Mouse (Mus musculus): ENCODE results near the gene Fbxl17. TPM values are rescaled to one million over a fixed set of nuclear protein-coding genes. Genes with fewer than 3 reads are reported as not detected.

The Fbxl17 gene
- polyA plus RNA-seq, 1 experiment from 2014 or later, result 3.7 TPM

DNA sequence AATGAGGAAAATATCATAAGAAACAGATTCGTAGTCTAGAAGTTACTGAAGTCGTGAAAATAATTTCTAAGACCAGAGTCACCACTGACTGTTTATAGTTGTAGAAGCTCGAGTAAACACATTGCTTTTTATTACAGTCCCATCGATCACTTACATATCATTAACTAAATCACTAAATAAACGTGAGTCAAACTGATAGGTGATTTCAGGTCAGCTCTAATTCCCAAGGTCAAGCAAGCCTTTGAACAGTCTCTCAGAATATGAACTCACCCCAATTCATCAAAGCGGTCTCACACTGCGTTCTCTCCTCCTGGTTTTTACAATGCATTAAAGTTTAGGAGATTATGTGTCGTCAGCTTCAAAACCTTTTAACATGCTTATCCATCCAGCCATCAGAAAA, 423.2 kb downstream of the Fbxl17 start:
- Histone ChIP-seq H3K36me3 (no peaks in the 10 kb centered on the region), H3K27ac (replicated peaks) (peak overlapping the region; percentile 52; the same call in 1 of the 2 replicates), H3K4me1 (peaks cover 72% of the 10 kb centered on the region), H3K4me3 (no peak overlapping the region), H3K9me3 (replicated peaks) (no peaks in the 10 kb centered on the region), H3K27me3 (ENCODE audit: low read depth, poor library complexity, severe bottlenecking) (peaks cover 26% of the 10 kb centered on the region)
- no peak for DNase-seq (ENCODE audit: low spot score)
- WGBS, result 54% methylated on average over 8 of the region's 8 CpGs

DNA sequence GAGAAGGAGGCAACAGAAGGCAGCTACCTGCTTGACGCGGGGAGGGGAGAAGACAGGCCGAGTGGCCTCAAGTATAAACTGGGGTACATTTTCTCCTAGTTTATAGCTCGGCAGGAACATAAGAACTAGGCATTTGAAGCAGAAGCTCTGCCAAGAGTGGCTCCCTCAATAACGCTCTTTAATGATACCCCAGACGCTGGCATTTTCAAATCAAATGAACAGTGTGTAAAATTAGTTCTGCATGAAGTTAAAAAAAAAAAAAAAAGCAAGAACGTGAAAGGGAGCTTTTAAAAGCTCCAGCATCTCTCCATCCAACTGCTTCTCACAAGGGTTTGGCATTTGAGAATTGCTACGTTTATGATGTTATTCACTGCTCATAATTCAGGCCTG, 423.8 kb downstream of the Fbxl17 start:
- Histone ChIP-seq H3K4me3 (no peak overlapping the region), H3K4me1 (peaks cover 79% of the 10 kb centered on the region), H3K9me3 (replicated peaks) (no peaks in the 10 kb centered on the region), H3K36me3 (no peaks in the 10 kb centered on the region), H3K27me3 (ENCODE audit: low read depth, poor library complexity, severe bottlenecking) (peaks cover 31% of the 10 kb centered on the region), H3K27ac (replicated peaks) (peak overlapping the region; percentile 50)
- no peak for DNase-seq (ENCODE audit: low spot score)
- WGBS, result 63% methylated on average over 8 of the region's 8 CpGs

DNA sequence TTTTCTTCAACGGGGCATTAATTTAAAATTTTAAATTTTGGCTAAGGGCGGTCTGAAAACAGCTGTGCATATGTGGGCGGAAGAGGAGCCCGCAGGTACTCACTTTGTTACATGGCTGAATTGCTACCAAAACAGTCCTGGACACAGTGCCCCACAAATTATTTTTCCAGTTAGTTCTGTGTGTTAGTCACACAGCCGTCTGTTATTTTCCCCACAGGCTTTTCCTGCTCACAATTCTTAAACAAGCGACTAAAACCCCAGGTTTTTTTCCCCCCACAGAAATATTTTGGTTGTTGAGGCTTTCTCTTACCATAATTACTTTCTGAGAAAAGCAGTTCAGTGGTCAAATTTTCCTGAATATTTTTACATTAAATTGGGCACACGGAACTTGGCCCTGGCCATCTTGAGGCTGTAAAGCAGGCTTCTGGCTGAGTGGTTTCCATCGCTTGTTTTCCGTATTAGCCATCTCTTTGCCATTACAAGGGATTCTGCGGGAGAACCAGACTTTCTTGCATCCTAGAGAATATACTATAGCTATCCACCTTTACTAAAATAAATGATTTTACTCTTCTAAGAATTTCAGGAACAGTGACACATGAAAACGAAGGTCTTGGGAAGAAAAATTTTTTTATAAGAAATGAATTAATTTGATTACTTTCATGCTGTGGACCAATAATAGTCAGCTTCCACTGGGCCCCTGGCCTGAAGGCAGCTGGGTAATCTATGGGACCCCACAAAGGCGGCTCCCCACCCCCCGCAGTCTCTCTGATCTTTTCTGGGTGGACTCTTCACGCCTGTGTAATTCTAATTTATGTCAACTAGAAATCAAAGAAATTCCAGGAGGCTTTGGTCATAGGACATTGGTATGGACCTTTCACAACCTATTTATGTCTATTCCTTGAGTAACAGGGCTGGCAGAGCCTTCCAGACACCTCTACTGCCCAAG, 424.5 kb downstream of the Fbxl17 start:
- Histone ChIP-seq H3K27ac (replicated peaks) (peak overlapping the region; percentile 59), H3K9me3 (replicated peaks) (no peaks in the 10 kb centered on the region), H3K36me3 (no peaks in the 10 kb centered on the region), H3K4me1 (peaks cover 85% of the 10 kb centered on the region), H3K27me3 (ENCODE audit: low read depth, poor library complexity, severe bottlenecking) (peaks cover 31% of the 10 kb centered on the region), H3K4me3 (no peak overlapping the region)
- 69% methylated on average over 14 of the region's 14 CpGs for WGBS
- DNase-seq (ENCODE audit: low spot score), result peak; percentile 46

DNA sequence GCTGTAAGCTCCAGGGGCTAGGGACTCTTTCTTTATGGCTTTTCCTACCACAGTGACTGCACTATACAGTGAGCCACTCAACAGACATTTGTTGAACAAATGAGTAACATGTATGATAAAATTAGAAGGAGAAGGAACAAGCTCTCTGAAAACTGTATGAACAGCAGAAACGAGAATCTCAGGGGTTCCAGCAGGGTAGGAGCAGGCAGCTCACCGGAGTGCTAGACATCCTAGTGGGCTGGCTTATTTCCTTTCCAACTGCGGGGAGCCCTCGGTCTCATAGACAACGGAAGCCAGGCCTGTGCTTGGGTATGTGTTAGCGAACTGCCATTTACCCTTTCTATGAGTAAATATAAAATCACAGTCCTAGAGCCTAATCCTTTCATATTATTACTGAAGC, 426.5 kb downstream of the Fbxl17 start:
- H3K4me1 ChIP-seq, result peaks cover 89% of the 10 kb centered on the region
- 75% methylated on average over 6 of the region's 6 CpGs for WGBS

DNA sequence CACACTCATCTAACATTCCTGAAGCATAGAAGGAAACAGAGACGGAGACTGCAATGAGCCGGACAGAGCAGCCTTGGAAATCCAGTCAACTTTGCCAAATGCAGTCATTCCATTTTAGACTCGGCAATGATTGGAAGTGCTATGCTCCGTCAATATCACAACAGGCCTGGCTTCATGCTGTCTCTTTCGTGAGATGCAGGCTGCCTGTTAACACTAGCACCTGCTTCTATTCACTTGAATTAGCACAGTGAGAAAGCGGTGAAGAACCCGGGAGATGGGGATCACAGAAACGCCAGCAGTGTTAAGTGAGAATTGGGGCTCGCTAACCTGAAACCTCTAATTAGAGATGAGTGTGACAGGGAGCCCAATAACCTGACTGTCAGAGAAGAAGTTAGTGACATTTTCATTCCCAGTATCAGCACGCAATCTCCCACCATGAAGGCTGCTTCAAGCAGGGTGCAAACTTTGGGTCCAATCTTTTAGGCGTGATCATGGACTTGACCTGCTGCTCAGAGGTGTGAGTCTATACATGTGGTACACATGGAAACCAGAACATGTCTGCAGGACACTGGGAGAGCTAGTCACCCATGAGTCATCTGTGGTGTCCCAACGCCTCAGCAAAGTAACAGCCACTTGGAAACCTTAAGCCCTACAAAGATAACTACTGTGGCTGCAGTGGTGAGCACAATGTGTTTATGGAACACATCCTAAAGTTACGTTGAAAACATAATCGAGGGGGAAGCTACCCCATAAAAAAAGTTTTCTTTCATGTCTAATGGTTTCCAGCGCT, 428.5 kb downstream of the Fbxl17 start:
- no peaks in the 10 kb centered on the region for H3K36me3 ChIP-seq
- peaks cover 72% of the 10 kb centered on the region for H3K4me1 ChIP-seq
- H3K27ac ChIP-seq (replicated peaks), result peak overlapping the region; percentile 67
- 83% methylated on average over 15 of the region's 15 CpGs for WGBS
- no peak for DNase-seq (ENCODE audit: low spot score)
- no peaks in the 10 kb centered on the region for H3K9me3 ChIP-seq (replicated peaks)
- H3K4me3 ChIP-seq, result no peak overlapping the region
- peaks cover 52% of the 10 kb centered on the region for H3K27me3 ChIP-seq (ENCODE audit: low read depth, poor library complexity, severe bottlenecking)

More for the DNA sequence above, 426.5 kb downstream of the Fbxl17 start:
- Histone ChIP-seq H3K4me3 (no peak overlapping the region), H3K9me3 (replicated peaks) (no peaks in the 10 kb centered on the region), H3K27ac (replicated peaks) (peak overlapping the region; percentile 46), H3K27me3 (ENCODE audit: low read depth, poor library complexity, severe bottlenecking) (peaks cover 41% of the 10 kb centered on the region), H3K36me3 (no peaks in the 10 kb centered on the region)
- DNase-seq (ENCODE audit: low spot score), result no peak

DNA sequence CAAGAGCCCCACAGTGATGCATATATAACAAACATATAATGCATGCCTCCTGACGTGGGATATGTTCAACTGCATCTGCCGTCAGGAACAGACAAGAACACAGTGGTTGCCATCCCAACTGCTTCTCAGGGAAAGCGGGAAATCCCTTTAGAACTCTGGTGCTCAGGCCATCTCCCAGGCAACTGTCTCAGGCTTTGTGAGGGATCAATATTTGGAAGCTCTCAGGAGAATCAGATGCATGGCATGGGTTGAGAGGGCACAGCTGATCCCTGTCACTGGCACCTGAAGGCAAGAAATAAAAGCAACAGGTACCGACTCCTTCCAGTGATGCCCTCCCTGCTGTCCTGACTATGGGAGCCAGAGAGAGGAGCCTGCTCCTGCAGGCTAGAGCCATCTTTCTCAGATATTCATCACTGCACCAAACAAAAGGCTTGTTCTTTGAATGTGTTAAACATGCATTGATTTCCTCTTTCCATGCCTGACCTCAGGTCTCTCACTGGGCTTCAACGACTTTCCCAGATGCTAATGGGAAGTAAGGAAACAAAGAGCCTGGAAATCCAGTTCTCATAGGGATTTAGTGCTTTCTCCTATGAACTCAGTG, 429.6 kb downstream of the Fbxl17 start:
- peak overlapping the region; percentile 67 for H3K27ac ChIP-seq (replicated peaks)
- DNase-seq (ENCODE audit: low spot score), result peak; percentile 69
- H3K27me3 ChIP-seq (ENCODE audit: low read depth, poor library complexity, severe bottlenecking), result peaks cover 52% of the 10 kb centered on the region
- no peak overlapping the region for H3K4me3 ChIP-seq
- H3K9me3 ChIP-seq (replicated peaks), result no peaks in the 10 kb centered on the region
- peaks cover 61% of the 10 kb centered on the region for H3K4me1 ChIP-seq
- 40% methylated on average over 5 of the region's 5 CpGs for WGBS
- no peaks in the 10 kb centered on the region for H3K36me3 ChIP-seq

DNA sequence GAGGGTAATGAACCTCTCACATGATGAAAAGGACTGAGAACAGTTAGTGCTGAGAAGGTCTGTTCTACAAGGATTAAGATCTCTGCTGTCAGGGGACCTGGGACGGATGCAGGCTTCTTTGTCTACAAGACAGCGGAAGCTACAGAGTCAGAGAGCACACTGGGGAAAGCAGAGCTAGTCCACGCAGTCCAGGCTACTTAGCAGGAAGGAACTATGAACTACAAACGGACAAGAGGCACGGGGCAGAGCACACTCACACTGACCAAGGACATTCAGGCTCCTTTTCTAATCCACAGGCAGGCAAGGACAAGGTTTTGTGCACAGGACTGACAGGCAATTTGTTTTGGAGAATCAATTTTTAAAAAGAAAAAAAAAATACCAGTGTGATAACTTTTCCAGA, 437.0 kb downstream of the Fbxl17 start:
- no peaks in the 10 kb centered on the region for H3K9me3 ChIP-seq (replicated peaks)
- no peak for DNase-seq (ENCODE audit: low spot score)
- H3K27me3 ChIP-seq (ENCODE audit: low read depth, poor library complexity, severe bottlenecking), result peaks cover 21% of the 10 kb centered on the region
- peaks cover 23% of the 10 kb centered on the region for H3K4me1 ChIP-seq
- H3K4me3 ChIP-seq, result no peak overlapping the region
- 27% methylated on average over 5 of the region's 5 CpGs for WGBS
- H3K36me3 ChIP-seq, result no peaks in the 10 kb centered on the region
- H3K27ac ChIP-seq (replicated peaks), result 0 out of 2 replicates have a peak overlapping the region, but pooled peaks have one; percentile 28

DNA sequence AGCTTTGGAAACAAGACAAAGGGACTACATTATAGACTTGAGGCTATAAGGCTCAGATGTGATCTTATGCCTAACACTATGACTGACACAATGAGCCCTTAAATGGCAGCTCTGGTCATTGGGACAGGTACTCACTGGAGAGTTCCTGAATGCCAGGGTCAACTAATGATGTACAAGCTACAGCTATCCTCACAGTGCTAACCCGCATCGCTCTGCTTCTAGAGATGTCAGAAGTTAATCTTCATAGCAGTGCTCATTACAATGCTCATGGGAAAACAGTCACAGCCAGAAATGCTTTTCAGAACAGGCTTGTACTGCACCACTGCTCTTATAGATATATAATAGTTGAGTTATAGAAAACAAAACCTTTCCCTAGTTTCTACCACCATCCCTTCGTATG, 438.0 kb downstream of the Fbxl17 start:
- Histone ChIP-seq H3K36me3 (no peaks in the 10 kb centered on the region), H3K9me3 (replicated peaks) (no peaks in the 10 kb centered on the region), H3K27me3 (ENCODE audit: low read depth, poor library complexity, severe bottlenecking) (peaks cover 18% of the 10 kb centered on the region), H3K4me1 (peaks cover 24% of the 10 kb centered on the region), H3K4me3 (no peak overlapping the region), H3K27ac (replicated peaks) (no peak overlapping the region)
- DNase-seq (ENCODE audit: low spot score), result no peak
- WGBS, result 89% methylated on average over 3 of the region's 3 CpGs

DNA sequence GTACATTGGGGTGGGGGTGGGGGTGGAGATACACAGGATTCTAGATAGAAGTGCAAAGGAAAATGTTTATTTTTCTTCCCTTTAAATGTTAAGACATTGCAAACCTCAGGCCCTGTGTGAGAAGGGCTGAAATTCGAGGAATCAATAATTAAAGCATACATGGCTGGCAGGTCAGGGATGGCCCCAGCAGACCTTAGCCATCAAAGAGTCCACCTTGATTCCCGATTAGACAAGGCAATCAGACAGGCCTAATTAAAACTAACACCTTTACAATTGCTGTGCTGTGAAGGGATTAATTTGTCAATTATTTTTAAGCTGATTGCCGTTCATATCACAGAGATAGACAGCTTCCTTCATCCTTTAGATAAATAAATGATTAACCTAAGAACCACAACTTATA, 439.0 kb downstream of the Fbxl17 start:
- no peak overlapping the region for H3K27ac ChIP-seq (replicated peaks)
- WGBS, result 66% methylated on average over 3 of the region's 3 CpGs
- peaks cover 22% of the 10 kb centered on the region for H3K27me3 ChIP-seq (ENCODE audit: low read depth, poor library complexity, severe bottlenecking)
- H3K4me1 ChIP-seq, result peaks cover 24% of the 10 kb centered on the region
- no peaks in the 10 kb centered on the region for H3K9me3 ChIP-seq (replicated peaks)
- no peak for DNase-seq (ENCODE audit: low spot score)
- no peaks in the 10 kb centered on the region for H3K36me3 ChIP-seq
- no peak overlapping the region for H3K4me3 ChIP-seq

DNA sequence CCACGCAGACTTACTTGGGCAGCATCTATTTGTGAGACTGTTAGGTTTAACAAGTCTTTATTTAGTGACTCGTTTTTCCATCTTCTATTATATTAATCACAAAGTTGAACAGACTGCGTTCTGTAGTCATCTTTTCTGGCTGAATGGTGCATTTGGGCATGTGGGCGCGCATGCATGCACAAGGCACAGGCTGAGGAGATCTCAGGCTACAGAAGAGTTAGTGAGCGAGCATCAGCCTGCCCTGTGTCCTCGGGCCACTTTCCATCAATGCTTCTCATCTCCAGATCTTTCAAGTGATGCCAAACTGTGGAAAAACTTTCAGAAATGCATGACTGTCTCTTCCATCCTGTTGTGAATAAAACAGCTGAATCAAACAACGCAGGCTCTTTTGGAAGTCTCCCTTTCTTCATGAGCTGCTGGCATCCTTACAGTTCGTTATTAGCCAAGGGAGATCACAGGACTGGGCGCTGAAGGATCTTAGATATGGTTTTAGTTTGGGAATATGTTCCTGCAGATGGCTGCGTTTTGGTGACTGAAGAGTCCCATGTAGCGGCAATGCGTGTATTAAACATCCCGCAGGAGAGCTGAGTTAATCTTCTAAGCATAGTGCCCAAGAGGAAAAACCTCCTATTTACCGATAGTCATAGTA, 442.0 kb downstream of the Fbxl17 start:
- Histone ChIP-seq H3K4me3 (no peak overlapping the region), H3K4me1 (peaks cover 30% of the 10 kb centered on the region), H3K27me3 (ENCODE audit: low read depth, poor library complexity, severe bottlenecking) (peaks cover 13% of the 10 kb centered on the region), H3K9me3 (replicated peaks) (no peaks in the 10 kb centered on the region), H3K36me3 (no peaks in the 10 kb centered on the region), H3K27ac (replicated peaks) (no peak overlapping the region)
- WGBS, result 91% methylated on average over 15 of the region's 15 CpGs
- no peak for DNase-seq (ENCODE audit: low spot score)

DNA sequence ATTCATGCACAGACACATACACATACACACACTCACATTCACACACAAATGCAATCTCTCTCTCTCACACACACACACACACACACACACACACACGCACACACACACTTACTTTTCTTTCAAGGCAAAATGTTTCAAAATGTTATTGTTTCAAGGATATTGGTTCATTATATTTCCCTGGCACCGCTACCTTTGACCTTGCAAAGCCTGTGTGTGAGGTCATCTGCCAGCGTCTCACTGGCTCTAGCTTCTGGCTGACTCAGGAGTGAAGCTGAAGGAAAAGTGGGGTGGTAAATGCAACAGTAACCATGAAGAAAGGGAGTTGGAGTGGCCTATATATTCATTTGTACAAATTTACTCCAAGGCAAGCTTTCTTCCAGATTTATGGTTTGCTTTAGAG, 442.8 kb downstream of the Fbxl17 start:
- DNase-seq (ENCODE audit: low spot score), result no peak
- no peak overlapping the region for H3K27ac ChIP-seq (replicated peaks)
- H3K4me1 ChIP-seq, result peaks cover 25% of the 10 kb centered on the region
- H3K36me3 ChIP-seq, result no peaks in the 10 kb centered on the region
- H3K9me3 ChIP-seq (replicated peaks), result no peaks in the 10 kb centered on the region
- WGBS, result 88% methylated on average over 3 of the region's 3 CpGs
- H3K27me3 ChIP-seq (ENCODE audit: low read depth, poor library complexity, severe bottlenecking), result peaks cover 13% of the 10 kb centered on the region
- H3K4me3 ChIP-seq, result no peak overlapping the region

DNA sequence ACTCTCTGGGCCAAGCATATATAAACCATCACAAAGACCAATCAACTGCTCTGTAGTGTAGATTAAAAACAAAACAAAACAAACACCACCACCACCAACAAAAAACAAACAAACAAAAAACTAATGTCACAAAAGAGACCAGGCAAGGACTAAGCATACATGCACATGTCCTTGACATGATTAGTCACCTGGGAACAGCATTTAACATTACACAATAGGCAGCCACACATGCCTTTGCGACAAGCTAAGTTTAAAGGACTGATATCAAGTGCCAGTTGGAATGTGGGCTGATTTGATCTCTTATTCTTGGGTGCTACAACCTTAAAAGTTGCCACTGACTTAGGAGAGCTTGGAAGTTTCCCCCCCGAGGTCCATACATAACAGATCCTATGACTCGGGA, 446.5 kb downstream of the Fbxl17 start:
- H3K36me3 ChIP-seq, result no peaks in the 10 kb centered on the region
- H3K27ac ChIP-seq (replicated peaks), result no peak overlapping the region
- H3K4me1 ChIP-seq, result peaks cover 14% of the 10 kb centered on the region
- H3K9me3 ChIP-seq (replicated peaks), result no peaks in the 10 kb centered on the region
- 0 out of 2 replicates have a peak, but pooled peaks cover 7% of the 10 kb centered on the region for H3K27me3 ChIP-seq (ENCODE audit: low read depth, poor library complexity, severe bottlenecking)
- 94% methylated on average over 3 of the region's 3 CpGs for WGBS
- no peak overlapping the region for H3K4me3 ChIP-seq
- no peak for DNase-seq (ENCODE audit: low spot score)

Data from midbrain, embryonic 10.5 days (tissue).